Mouse (Mus musculus): ENCODE data around the gene Sass6. TPM values are rescaled to one million over a fixed set of nuclear protein-coding genes. Genes with fewer than 3 reads are reported as not detected.

Gene Sass6
- 10 to 100 TPM in 1 of 2 experiments, 1 to 10 TPM in 1; 6.1 to 11.6 TPM for polyA plus RNA-seq (2017; shearing (Covaris generic))

DNA sequence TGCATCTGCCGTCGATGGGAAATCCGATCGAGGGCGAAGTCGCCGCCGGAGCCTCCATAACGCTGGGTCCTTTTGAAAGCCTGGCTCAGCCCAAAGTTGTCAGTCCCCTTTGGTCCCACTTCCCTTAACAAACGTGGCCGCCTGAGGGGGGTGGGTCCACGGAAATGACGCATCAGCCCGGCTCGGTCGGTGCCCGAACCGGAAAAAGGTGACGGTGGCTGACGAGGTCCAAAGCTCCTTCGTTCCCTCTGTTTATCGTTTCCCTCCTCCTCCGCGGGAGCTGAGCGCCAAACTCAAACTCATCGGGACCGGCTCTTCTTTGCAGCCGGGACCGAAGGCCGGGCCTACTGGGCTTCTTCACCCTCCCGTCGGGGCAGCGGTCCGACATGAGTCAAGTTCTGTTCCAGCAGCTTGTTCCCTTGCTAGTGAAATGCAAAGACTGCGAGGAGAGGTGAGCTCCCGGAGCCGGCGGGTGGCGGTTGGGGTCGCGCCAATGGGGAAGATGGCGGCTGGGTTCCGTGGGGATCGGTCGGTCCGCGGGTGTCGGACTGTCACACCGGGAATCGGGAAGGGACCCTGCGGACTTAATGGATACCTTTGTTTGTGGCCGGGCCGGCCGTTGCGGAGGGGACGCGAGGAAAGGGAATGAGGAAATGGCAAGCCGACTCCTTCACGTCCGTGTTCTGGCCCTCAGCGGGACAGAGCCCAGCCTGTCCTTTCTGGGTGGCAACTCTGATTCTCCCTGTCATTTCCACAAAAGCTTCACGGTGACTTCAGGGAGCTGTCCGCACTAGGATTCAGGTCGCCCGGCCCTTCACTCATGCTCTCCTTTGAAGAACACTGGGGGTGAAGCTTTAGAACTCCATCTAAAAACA, at the start of gene Sass6:
Sass6 (plus strand) TSS at position 255 of the 875 bp plus-strand sequence.

DNA sequence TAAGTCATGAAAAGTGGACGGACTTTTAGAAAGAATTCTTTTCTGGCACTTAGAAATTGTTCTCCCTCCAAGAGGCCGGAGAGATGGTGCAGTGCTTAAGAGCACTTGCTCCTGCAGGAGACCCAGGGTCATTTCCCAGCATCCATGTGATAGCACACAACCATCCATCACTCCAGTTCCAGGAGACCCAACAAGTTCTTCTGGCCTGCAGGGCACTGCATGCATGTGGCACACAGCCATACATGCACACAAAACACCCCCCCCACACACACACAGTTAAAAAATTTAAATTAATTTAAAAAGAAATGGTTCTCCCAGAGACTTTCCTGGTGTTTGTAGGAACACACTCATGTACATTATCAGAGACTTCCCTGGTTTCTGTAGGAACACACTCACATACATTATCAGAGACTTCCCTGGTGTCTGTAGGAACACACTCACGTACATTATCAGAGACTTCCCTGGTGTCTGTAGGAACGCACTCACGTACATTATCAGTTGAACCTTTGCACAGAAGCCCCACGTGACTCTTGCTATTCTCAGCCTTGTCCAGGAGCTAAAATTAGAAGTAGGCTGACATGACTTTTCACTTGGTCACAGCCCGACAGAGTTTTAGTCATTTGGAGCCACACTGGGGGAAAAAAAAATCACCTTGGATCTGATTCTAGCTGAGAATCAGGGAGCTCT, 32.2 kb upstream of the Sass6 start, which contains the start of gene Lrrc39:
Lrrc39 (plus strand) TSS at position 566 of the 687 bp plus-strand sequence.

GRCm38 (mm10) chr3:116614295-116614892, 19.6 kb downstream of the Sass6 start, which contains the start of gene Trmt13:
Trmt13 (minus strand) TSS chr3:116614587.

DNA sequence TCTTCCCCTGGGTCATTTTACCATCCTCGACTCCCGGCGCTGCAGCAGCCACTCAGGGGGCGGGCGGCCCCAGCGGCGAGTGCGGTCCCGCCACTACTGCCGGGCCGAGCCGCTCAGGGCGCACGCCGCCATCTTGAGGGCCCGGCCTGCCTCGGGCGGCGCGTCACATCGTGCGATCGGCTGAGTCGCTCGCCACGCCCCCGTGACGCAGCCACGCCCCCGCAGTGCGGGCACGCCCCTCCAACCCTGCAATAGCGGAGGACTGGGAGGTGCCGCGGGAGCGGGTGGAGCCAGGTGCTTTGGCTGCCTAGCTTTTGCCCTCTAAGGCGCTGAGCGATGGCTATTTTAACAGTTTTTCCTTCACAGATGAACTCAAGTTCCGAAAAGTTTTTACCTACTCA, 67.7 kb downstream of the Sass6 start, which contains the start of gene Mfsd14a:
Mfsd14a (minus strand) TSS at position 215 of the 401 bp plus-strand sequence.

Other genes starting within 250 kb of the Sass6 start
- 10 to 100 TPM; 19.5 to 21.9 TPM for gene Cdc14a, start 170.9 kb upstream of the Sass6 start, polyA plus RNA-seq (2017; shearing (Covaris generic))
- 10 to 100 TPM; 45.7 to 47.3 TPM for gene Rtca, start 86.8 kb upstream of the Sass6 start, polyA plus RNA-seq (2017; shearing (Covaris generic))
- 10 to 100 TPM; 12.5 to 16.0 TPM for gene Dbt, start 81.9 kb upstream of the Sass6 start, polyA plus RNA-seq (2017; shearing (Covaris generic))
- under 1 TPM; 0.12 to 0.75 TPM for gene Lrrc39, start 32.0 kb upstream of the Sass6 start, polyA plus RNA-seq (2017; shearing (Covaris generic))
- 10 to 100 TPM; 33.3 to 34.6 TPM for gene Trmt13, start 19.6 kb downstream of the Sass6 start, polyA plus RNA-seq (2017; shearing (Covaris generic))
- 100 to 1,000 TPM; 108 to 126 TPM for gene Mfsd14a, start 67.7 kb downstream of the Sass6 start, polyA plus RNA-seq (2017; shearing (Covaris generic))
- 1 to 10 TPM in 1 of 2 experiments, not detected in 1; 1.3 TPM for gene Gm43191, start 86.3 kb downstream of the Sass6 start, polyA plus RNA-seq (2017; shearing (Covaris generic))
- 10 to 100 TPM; 19.7 to 25.4 TPM for gene Slc35a3, start 117.8 kb downstream of the Sass6 start, polyA plus RNA-seq (2017; shearing (Covaris generic))
- gene Agl, start 213.2 kb downstream of the Sass6 start, polyA plus RNA-seq (2017; shearing (Covaris generic)) = 10 to 100 TPM in 1 of 2 experiments, 1 to 10 TPM in 1; 5.8 to 12.9 TPM